Mouse (Mus musculus): ENCODE results near the gene Rabgap1l.

- no peak for TF ChIP-seq POLR2A (IDR thresholded peaks at IDR 0.05; ENCODE audit: borderline replicate concordance, extremely low read depth, insufficient read depth, insufficient read length, poor library complexity, severe bottlenecking)
- TF ChIP-seq CTCF (IDR thresholded peaks at IDR 0.05; ENCODE audit: borderline replicate concordance, extremely low read depth, insufficient read depth, insufficient read length), result no peak
Observed at GRCm38 (mm10) chr1:160260605-160261004, 532.4 kb downstream of the Rabgap1l start.

Data from brain, embryonic 14.5 days (tissue).